In genomic region chr8:87957871-87958450, GRCm38 (mm10) we compare ENCODE assay signal across 8 mouse cellular contexts. TPM values are rescaled to one million over a fixed set of nuclear protein-coding genes. Genes with fewer than 3 reads are reported as not detected.
DNase-seq lines count a peak whose midpoint lies in the region; ATAC-seq and TF ChIP-seq lines count a peak whose summit lies in the region.

No protein-coding gene starts in this region.

- H3K9ac ChIP-seq in hindbrain, embryonic 16.5 days (ENCODE audit: low read depth, low read length), result peak overlapping the region; percentile 92
- H3K9ac ChIP-seq in liver, embryonic 11.5 days (ENCODE audit: low read depth, low read length), result peak overlapping the region; percentile 70
- peak overlapping the region; percentile 96 for H3K9ac ChIP-seq in neural tube, embryonic 11.5 days (ENCODE audit: low read length)

- no peak for TF ChIP-seq POLR2A in cerebellum, adult 2 months (IDR thresholded peaks at IDR 0.05; ENCODE audit: borderline replicate concordance, insufficient read depth, low read length)

- H3K4me2 ChIP-seq in hindbrain, embryonic 16.5 days (ENCODE audit: low read length), result peak overlapping the region; percentile 93
- H3K4me2 ChIP-seq in liver, embryonic 11.5 days, result peak overlapping the region; percentile 82
- H3K4me2 ChIP-seq in neural tube, embryonic 11.5 days (ENCODE audit: low read depth), result peak overlapping the region; percentile 92

- no peaks in the 10 kb centered on the region for H3K27me3 ChIP-seq in cerebellum, adult 2 months (ENCODE audit: control insufficient read depth, insufficient read depth, low read length)
- peaks cover 3% of the 10 kb centered on the region for H3K27me3 ChIP-seq in hindbrain, embryonic 16.5 days (replicated peaks; ENCODE audit: control insufficient read depth, insufficient read depth, low read length)
- peaks cover 75% of the 10 kb centered on the region for H3K27me3 ChIP-seq in liver, embryonic 11.5 days (replicated peaks; ENCODE audit: control insufficient read depth, insufficient read depth, low read length)
- H3K27me3 ChIP-seq in neural tube, embryonic 11.5 days (ENCODE audit: control insufficient read depth, insufficient read depth, low read length), result peaks cover 7% of the 10 kb centered on the region; the same call in 1 of the 2 replicates

- ATAC-seq in hindbrain, embryonic 16.5 days, result no peak
- no peak for ATAC-seq in liver, embryonic 11.5 days (replicated peaks; ENCODE audit: low FRiP score)
- no peak; the same call in 1 of the 2 replicates for ATAC-seq in neural tube, embryonic 11.5 days (ENCODE audit: insufficient read depth, low FRiP score, low TSS enrichment)
- no peak for ATAC-seq in granulocyte monocyte progenitor cell, adult 5-6 weeks (replicated peaks; ENCODE audit: poor library complexity, severe bottlenecking)

- peak; percentile 49 for DNase-seq in Muller cell, postnatal 12 days (ENCODE audit: inconsistent ontology term)
- DNase-seq in cerebellum, adult 2 months, result peak in 1 of 2 experiments; percentile 40
- DNase-seq in gastrocnemius, adult 2 months, result peak; percentile 76
- peak; percentile 71 for DNase-seq in liver, embryonic 11.5 days (ENCODE audit: low spot score)
- peak; percentile 46 for DNase-seq in neural tube, embryonic 11.5 days (ENCODE audit: low spot score)
- DNase-seq in thymus, postnatal 0 days (ENCODE audit: low spot score), result no peak

- H3K27ac ChIP-seq in cerebellum, adult 2 months (ENCODE audit: insufficient read depth, low read length), result peak overlapping the region; percentile 65
- H3K27ac ChIP-seq in gastrocnemius, adult 2 months, result peak overlapping the region; percentile 94
- peak overlapping the region; percentile 96 for H3K27ac ChIP-seq in hindbrain, embryonic 16.5 days (ENCODE audit: low read depth, low read length)
- H3K27ac ChIP-seq in liver, embryonic 11.5 days (ENCODE audit: low read depth, low read length), result peak overlapping the region; percentile 77
- peak overlapping the region; percentile 98 for H3K27ac ChIP-seq in neural tube, embryonic 11.5 days (ENCODE audit: low read depth, low read length)

- peak overlapping the region; percentile 66 for H3K4me3 ChIP-seq in cerebellum, adult 2 months (replicated peaks; ENCODE audit: insufficient read depth, low read depth, low read length)
- H3K4me3 ChIP-seq in gastrocnemius, adult 2 months, result peak overlapping the region; percentile 95
- H3K4me3 ChIP-seq in hindbrain, embryonic 16.5 days (ENCODE audit: low read length), result peak overlapping the region; percentile 90
- H3K4me3 ChIP-seq in liver, embryonic 11.5 days (ENCODE audit: low read depth, low read length), result peak overlapping the region; percentile 67
- H3K4me3 ChIP-seq in neural tube, embryonic 11.5 days (ENCODE audit: low read depth, low read length), result peak overlapping the region; percentile 95

- no peaks in the 10 kb centered on the region for H3K36me3 ChIP-seq in hindbrain, embryonic 16.5 days (ENCODE audit: control insufficient read depth, insufficient read depth, low read length)
- no peaks in the 10 kb centered on the region for H3K36me3 ChIP-seq in liver, embryonic 11.5 days (ENCODE audit: control insufficient read depth, insufficient read depth, low read length)
- no peaks in the 10 kb centered on the region for H3K36me3 ChIP-seq in neural tube, embryonic 11.5 days (ENCODE audit: control insufficient read depth, insufficient read depth, low read length)

- 16% methylated on average over 20 of the region's 20 CpGs for WGBS in cerebellum, adult 2 months
- under 1% methylated on average over 20 of the region's 20 CpGs for WGBS in hindbrain, embryonic 16.5 days
- WGBS in liver, embryonic 11.5 days, result 2% methylated on average over 20 of the region's 20 CpGs
- under 1% methylated on average over 20 of the region's 20 CpGs for WGBS in neural tube, embryonic 11.5 days

- peaks cover 17% of the 10 kb centered on the region; the same call in 1 of the 2 replicates for H3K4me1 ChIP-seq in cerebellum, adult 2 months (ENCODE audit: control insufficient read depth, insufficient read depth, low read length)
- H3K4me1 ChIP-seq in hindbrain, embryonic 16.5 days (ENCODE audit: control insufficient read depth, insufficient read depth, low read depth, low read length), result peaks cover 60% of the 10 kb centered on the region
- peaks cover 7% of the 10 kb centered on the region for H3K4me1 ChIP-seq in liver, embryonic 11.5 days (replicated peaks; ENCODE audit: control insufficient read depth, insufficient read depth, low read length)
- peaks cover 48% of the 10 kb centered on the region for H3K4me1 ChIP-seq in neural tube, embryonic 11.5 days (ENCODE audit: control insufficient read depth, insufficient read depth, low read length)

- intact Hi-C loops in gastrocnemius, adult 2 months (cut with DNase I), result loop anchor here (2.0 to 5.0 kb wide), 2 partner anchors 15 to 41 kb away; no protein-coding TSS in a partner anchor

- TF ChIP-seq CTCF in cerebellum, adult 2 months (IDR thresholded peaks at IDR 0.05; ENCODE audit: borderline replicate concordance, insufficient read depth, low read depth, low read length), result no peak
- no peak for TF ChIP-seq CTCF in gastrocnemius, adult 2 months (IDR thresholded peaks at IDR 0.05)

- H3K9me3 ChIP-seq in hindbrain, embryonic 16.5 days (ENCODE audit: control insufficient read depth, low read length), result no peaks in the 10 kb centered on the region
- H3K9me3 ChIP-seq in liver, embryonic 11.5 days (ENCODE audit: control insufficient read depth, low read length), result no peaks in the 10 kb centered on the region
- H3K9me3 ChIP-seq in neural tube, embryonic 11.5 days (ENCODE audit: control insufficient read depth, low read length), result no peaks in the 10 kb centered on the region

RNA-seq across cellular contexts. Expression of gene Zfp423, which starts 1.4 kb away (rescaled TPM):
- 38.1 and 40.1 TPM in 2 replicates for polyA plus RNA-seq in cerebellum, adult 2 months (2012; rRNA removed)
- total RNA-seq in gastrocnemius, adult 2 months (2021), result 10 to 100 TPM; 13.0 to 15.6 TPM
- 21.6 and 26.4 TPM in 2 replicates for polyA plus RNA-seq in hindbrain, embryonic 16.5 days (2015; fragmentation: Nextera tagmentation; extraction: Ambion mirVana)
- 4.8 and 5.8 TPM in 2 replicates for polyA plus RNA-seq in liver, embryonic 11.5 days (2014; fragmentation: Nextera tagmentation; extraction: Ambion mirVana)
- polyA plus RNA-seq in neural tube, embryonic 11.5 days (2014; fragmentation: Nextera tagmentation; extraction: Ambion mirVana), result 40.6 and 40.7 TPM in 2 replicates
- not detected in 2 replicates for total RNA-seq in granulocyte monocyte progenitor cell, adult 5-6 weeks (2014; fragmentation: Nextera tagmentation)
- not detected in 2 replicates for total RNA-seq in granulocyte monocyte progenitor cell, adult 5-6 weeks (2017)
- 0.98 and 1.5 TPM in 2 replicates for polyA plus RNA-seq in thymus, postnatal 0 days (2015; fragmentation: Nextera tagmentation; extraction: Ambion mirVana)
